ENCODE assay signal across 19 mouse cellular contexts in genomic region chr2:94387846-94388245, GRCm38 (mm10).
"Had no signal": no experiment of that assay in that cellular context is flagged by ENCODE, and none has a peak within 500 bp of the region (broad histone marks: within the 10 kb centered on the region; RNA-seq: fewer than 3 reads in every experiment).

No protein-coding gene starts in this region.

- DNase-seq: kidney, adult 9 months; kidney, postnatal 14 days; kidney, postnatal 4 days; left cerebral cortex, postnatal 4 days; liver, postnatal 0 days; lung, embryonic 14.5 days; retina, postnatal 1 day; right cerebral cortex, postnatal 14 days; right cerebral cortex, postnatal 4 days; thymus, postnatal 25 days had no signal

- H3K4me2 ChIP-seq: limb, embryonic 12.5 days; limb, embryonic 15.5 days; liver, embryonic 11.5 days; lung, embryonic 14.5 days; midbrain, embryonic 12.5 days; midbrain, embryonic 15.5 days; neural tube, embryonic 13.5 days; stomach, embryonic 15.5 days had no signal

- H3K27me3 ChIP-seq: limb, embryonic 12.5 days; limb, embryonic 15.5 days; midbrain, embryonic 12.5 days; midbrain, embryonic 15.5 days; neural tube, embryonic 13.5 days; stomach, embryonic 15.5 days had no signal

- H3K27ac ChIP-seq: limb, embryonic 12.5 days; limb, embryonic 15.5 days; liver, embryonic 14.5 days; macrophage; midbrain, embryonic 12.5 days; midbrain, embryonic 15.5 days; neural tube, embryonic 13.5 days; stomach, embryonic 15.5 days had no signal

- H3K9ac ChIP-seq: limb, embryonic 12.5 days; limb, embryonic 15.5 days; liver, embryonic 14.5 days; liver, postnatal 0 days; lung, embryonic 14.5 days; midbrain, embryonic 12.5 days; midbrain, embryonic 15.5 days; neural tube, embryonic 13.5 days; stomach, embryonic 15.5 days had no signal

- H3K4me3 ChIP-seq: limb, embryonic 12.5 days; limb, embryonic 15.5 days; midbrain, embryonic 12.5 days; midbrain, embryonic 15.5 days; neural tube, embryonic 13.5 days; stomach, embryonic 15.5 days had no signal

- H3K9me3 ChIP-seq: limb, embryonic 12.5 days; limb, embryonic 15.5 days; midbrain, embryonic 12.5 days; midbrain, embryonic 15.5 days; neural tube, embryonic 13.5 days; stomach, embryonic 15.5 days had no signal

- H3K4me1 ChIP-seq: limb, embryonic 12.5 days; limb, embryonic 15.5 days; midbrain, embryonic 12.5 days; midbrain, embryonic 15.5 days; neural tube, embryonic 13.5 days; stomach, embryonic 15.5 days had no signal

- ATAC-seq: liver, postnatal 0 days; midbrain, embryonic 15.5 days had no signal
